Comparison of ENCODE assay signal across 12 mouse cellular contexts in genomic region chr11:56169576-56169975, GRCm38 (mm10).
DNase-seq lines count a peak whose midpoint lies in the region; TF ChIP-seq lines count a peak whose summit lies in the region.
"Had no signal": no experiment of that assay in that cellular context is flagged by ENCODE, and none has a peak within 500 bp of the region (broad histone marks: within the 10 kb centered on the region; RNA-seq: fewer than 3 reads in every experiment).

No protein-coding gene starts in this region.

- intact Hi-C loops in left cerebral cortex, adult 2 months (cut with DNase I), result no loop called here
- intact Hi-C loops in heart, adult 2 months (cut with DNase I), result no loop called here

- DNase-seq in lung, postnatal 10 days, result peak; percentile 1
- no peak for DNase-seq in lung, postnatal 4 days
- peak; percentile 17 to 21 for DNase-seq in frontal cortex, postnatal 10 days (ENCODE audit: low spot score in 2 of 2)
- DNase-seq in left cerebral cortex, adult 2 months (ENCODE audit: extremely low spot score in 1 of 2, low spot score in 2 of 2), result peak; percentile 39 to 43
- DNase-seq in telencephalon, adult 2 months (ENCODE audit: low read depth, low spot score), result peak; percentile 83
- DNase-seq in heart, adult 9 months (ENCODE audit: low spot score in 2 of 2), result no peak
- no peak for DNase-seq in heart, adult 2 months
- no peak for DNase-seq in urinary bladder, adult 18-20 months (ENCODE audit: low spot score in 2 of 2)
- DNase-seq: heart, adult 11 months; kidney, postnatal 10 days; liver, embryonic 13.5 days had no signal

- H3K79me2 ChIP-seq in heart, adult 2 months (replicated peaks; ENCODE audit: control insufficient read depth, insufficient read depth, low read length), result no peaks in the 10 kb centered on the region

- H3K9ac ChIP-seq in heart, adult 2 months (ENCODE audit: low read depth, low read length), result no peak overlapping the region
- H3K9ac ChIP-seq: hindbrain, embryonic 13.5 days; liver, embryonic 13.5 days had no signal

- H3K36me3 ChIP-seq in heart, adult 2 months (ENCODE audit: control insufficient read depth, insufficient read depth, low read length), result no peaks in the 10 kb centered on the region
- H3K36me3 ChIP-seq: hindbrain, embryonic 13.5 days; liver, embryonic 13.5 days had no signal

- H3K4me1 ChIP-seq in heart, adult 2 months (ENCODE audit: control insufficient read depth, insufficient read depth, low read length), result peaks cover 2% of the 10 kb centered on the region; the same call in 1 of the 2 replicates
- H3K4me1 ChIP-seq: hindbrain, embryonic 13.5 days; liver, embryonic 13.5 days had no signal

- TF ChIP-seq POLR2A in heart, adult 2 months (IDR thresholded peaks at IDR 0.05; ENCODE audit: insufficient read depth, low read depth, low read length), result no peak

- no peak overlapping the region for H3K4me3 ChIP-seq in left cerebral cortex, adult 2 months
- H3K4me3 ChIP-seq in heart, adult 2 months, result no peak overlapping the region
- H3K4me3 ChIP-seq: hindbrain, embryonic 13.5 days; liver, embryonic 13.5 days had no signal

- TF ChIP-seq EP300 in heart, adult 2 months (IDR thresholded peaks at IDR 0.05; ENCODE audit: insufficient read depth, low read depth, low read length), result no peak

- no peaks in the 10 kb centered on the region for H3K27me3 ChIP-seq in heart, adult 2 months (ENCODE audit: control insufficient read depth, insufficient read depth, low read length)
- H3K27me3 ChIP-seq: hindbrain, embryonic 13.5 days; liver, embryonic 13.5 days had no signal

- no peak overlapping the region; the same call in 1 of the 2 replicates for H3K27ac ChIP-seq in left cerebral cortex, adult 2 months
- no peak overlapping the region for H3K27ac ChIP-seq in heart, adult 2 months
- H3K27ac ChIP-seq: hindbrain, embryonic 13.5 days; liver, embryonic 13.5 days had no signal

- 55% methylated on average over 9 of the region's 9 CpGs for WGBS in heart, adult 2 months

- no peak for TF ChIP-seq CTCF in left cerebral cortex, adult 2 months (IDR thresholded peaks at IDR 0.05)
- TF ChIP-seq CTCF in heart, adult 2 months (IDR thresholded peaks at IDR 0.05), result no peak

Comparison
In these comparisons a context has a peak if more than half of its experiments do, and no peak if none do; other contexts are left out.
1. DNase-seq: peak in lung, postnatal 10 days (single experiment), frontal cortex, postnatal 10 days (2 of 2), left cerebral cortex, adult 2 months (2 of 2) and telencephalon, adult 2 months (single experiment); none in lung, postnatal 4 days (0 of 2), heart, adult 9 months (0 of 2), heart, adult 2 months (0 of 2) and urinary bladder, adult 18-20 months (0 of 2).